Mouse (Mus musculus) stomach, postnatal 0 days (tissue): ENCODE measurements at regions not wholly inside any gene's neighbourhood (a gene's known extent, or its start where the extent isn't known, plus 50 kb on each side); places are given as distances from the start of the nearest gene placed in this dataset.

Source experiments
- CTCF ChIP-seq: IDR thresholded peaks from 2 replicates; pipeline ENCODE4 v1.5.1; 2016; ENCODE audit warnings: antibody characterized with exemption, low read depth, mild to moderate bottlenecking, moderate library complexity
- EP300 ChIP-seq: optimal IDR thresholded peaks from 2 replicates; pipeline ENCODE3; 2016; ENCODE audit warnings: antibody characterized with exemption

DNA sequence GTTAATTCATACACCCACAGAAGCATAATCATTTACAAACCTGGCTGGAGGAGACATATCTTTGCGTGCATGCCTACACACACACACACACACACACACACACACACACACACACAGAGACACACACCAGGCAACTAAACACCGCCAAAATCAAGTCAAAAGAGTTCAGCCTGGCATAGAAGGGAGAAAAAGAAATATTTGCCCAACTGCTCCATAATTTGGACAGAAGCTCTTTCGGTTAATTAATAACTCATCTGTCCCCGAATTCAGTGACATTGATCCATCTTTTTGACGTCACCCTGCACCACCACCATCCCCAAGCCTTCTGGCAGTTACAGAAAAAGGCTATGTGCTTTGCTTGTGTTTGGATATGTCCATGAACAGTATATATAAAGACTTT, 444.9 kb downstream of the Tshz3 start:
- TF ChIP-seq EP300: no peak
- TF ChIP-seq CTCF: no peak
